Comparison of ENCODE assay signal across 17 mouse cellular contexts in genomic region chr2:59562215-59562614, GRCm38 (mm10). TPM values are rescaled to one million over a fixed set of nuclear protein-coding genes. Genes with fewer than 3 reads are reported as not detected.
DNase-seq lines count a peak whose midpoint lies in the region; ATAC-seq and TF ChIP-seq lines count a peak whose summit lies in the region.
"Had no signal": no experiment of that assay in that cellular context is flagged by ENCODE, and none has a peak within 500 bp of the region (broad histone marks: within the 10 kb centered on the region; RNA-seq: fewer than 3 reads in every experiment).

No protein-coding gene starts in this region.

- H3K27me3 ChIP-seq in hindbrain, embryonic 12.5 days: no peaks in the 10 kb centered on the region
- no peaks in the 10 kb centered on the region for H3K27me3 ChIP-seq in hindbrain, embryonic 11.5 days (ENCODE audit: control insufficient read depth, insufficient read depth, low read length)
- H3K27me3 ChIP-seq in lung, postnatal 0 days (replicated peaks; ENCODE audit: insufficient read depth, low read length): no peaks in the 10 kb centered on the region
- no peaks in the 10 kb centered on the region for H3K27me3 ChIP-seq in limb, embryonic 11.5 days (ENCODE audit: control insufficient read depth, insufficient read depth, low read length)
- no peaks in the 10 kb centered on the region; the same call in 1 of the 2 replicates for H3K27me3 ChIP-seq in neural tube, embryonic 15.5 days (replicated peaks)
- H3K27me3 ChIP-seq: embryonic facial prominence, embryonic 13.5 days had no signal

- H3K36me3 ChIP-seq in hindbrain, embryonic 12.5 days: no peaks in the 10 kb centered on the region
- no peaks in the 10 kb centered on the region for H3K36me3 ChIP-seq in hindbrain, embryonic 11.5 days (ENCODE audit: control insufficient read depth, insufficient read depth, low read length)
- no peaks in the 10 kb centered on the region for H3K36me3 ChIP-seq in lung, postnatal 0 days (ENCODE audit: insufficient read depth, low read length)
- H3K36me3 ChIP-seq in limb, embryonic 11.5 days (ENCODE audit: control insufficient read depth, insufficient read depth, low read length): no peaks in the 10 kb centered on the region
- no peaks in the 10 kb centered on the region for H3K36me3 ChIP-seq in neural tube, embryonic 15.5 days
- H3K36me3 ChIP-seq: embryonic facial prominence, embryonic 13.5 days; forebrain, embryonic 10.5 days had no signal

- no peaks in the 10 kb centered on the region for H3K9me3 ChIP-seq in hindbrain, embryonic 12.5 days (replicated peaks)
- no peaks in the 10 kb centered on the region for H3K9me3 ChIP-seq in hindbrain, embryonic 11.5 days (ENCODE audit: control insufficient read depth, low read length)
- H3K9me3 ChIP-seq in lung, postnatal 0 days (ENCODE audit: low read length): no peaks in the 10 kb centered on the region
- H3K9me3 ChIP-seq in limb, embryonic 11.5 days (ENCODE audit: control insufficient read depth, low read length): no peaks in the 10 kb centered on the region
- no peaks in the 10 kb centered on the region for H3K9me3 ChIP-seq in neural tube, embryonic 15.5 days (replicated peaks)
- H3K9me3 ChIP-seq: embryonic facial prominence, embryonic 13.5 days; forebrain, embryonic 10.5 days had no signal

- H3K4me3 ChIP-seq in hindbrain, embryonic 12.5 days: no peak overlapping the region
- H3K4me3 ChIP-seq in hindbrain, embryonic 11.5 days (ENCODE audit: low read depth, low read length): no peak overlapping the region
- H3K4me3 ChIP-seq in lung, postnatal 0 days (ENCODE audit: low read depth, low read length): no peak overlapping the region
- no peak overlapping the region for H3K4me3 ChIP-seq in limb, embryonic 11.5 days (ENCODE audit: low read depth, low read length)
- no peak overlapping the region for H3K4me3 ChIP-seq in neural tube, embryonic 15.5 days (replicated peaks)
- H3K4me3 ChIP-seq: embryonic facial prominence, embryonic 13.5 days; forebrain, embryonic 10.5 days; megakaryocyte, embryonic 14.5 days had no signal

- no peak for DNase-seq in hindbrain, embryonic 11.5 days (ENCODE audit: low spot score)
- DNase-seq in lung, postnatal 0 days (ENCODE audit: low spot score): no peak
- no peak for DNase-seq in lung, postnatal 36 days
- DNase-seq in limb, embryonic 11.5 days (ENCODE audit: low spot score): no peak
- DNase-seq in MN1 (ENCODE audit: low spot score): no peak
- DNase-seq: adrenal gland, postnatal 25 days; cerebellum, postnatal 10 days; layer of hippocampus, adult 9-11 months; thymus, adult 2 months had no signal

- no peak overlapping the region for H3K9ac ChIP-seq in hindbrain, embryonic 12.5 days
- no peak overlapping the region for H3K9ac ChIP-seq in hindbrain, embryonic 11.5 days (ENCODE audit: low read depth, low read length)
- no peak overlapping the region for H3K9ac ChIP-seq in lung, postnatal 0 days (replicated peaks; ENCODE audit: low read depth)
- no peak overlapping the region for H3K9ac ChIP-seq in limb, embryonic 11.5 days (ENCODE audit: low read length)
- no peak overlapping the region for H3K9ac ChIP-seq in neural tube, embryonic 15.5 days (replicated peaks)
- H3K9ac ChIP-seq: hindbrain, embryonic 14.5 days had no signal

- no peak for TF ChIP-seq EP300 in lung, postnatal 0 days (IDR thresholded peaks at IDR 0.05)

- 68% methylated on average over 4 of the region's 4 CpGs for WGBS in hindbrain, embryonic 12.5 days
- 70% methylated on average over 4 of the region's 4 CpGs for WGBS in hindbrain, embryonic 11.5 days
- WGBS in lung, postnatal 0 days: 90% methylated on average over 4 of the region's 4 CpGs
- 10% methylated on average over 4 of the region's 4 CpGs for WGBS in limb, embryonic 11.5 days
- 26% methylated on average over 4 of the region's 4 CpGs for WGBS in neural tube, embryonic 15.5 days

- H3K4me2 ChIP-seq in hindbrain, embryonic 12.5 days (replicated peaks): no peak overlapping the region
- no peak overlapping the region for H3K4me2 ChIP-seq in hindbrain, embryonic 11.5 days (replicated peaks; ENCODE audit: low read depth, low read length)
- H3K4me2 ChIP-seq in lung, postnatal 0 days (replicated peaks; ENCODE audit: low read depth, low read length): no peak overlapping the region
- H3K4me2 ChIP-seq in limb, embryonic 11.5 days (ENCODE audit: low read depth, severe bottlenecking): no peak overlapping the region
- no peak overlapping the region for H3K4me2 ChIP-seq in neural tube, embryonic 15.5 days
- H3K4me2 ChIP-seq: hindbrain, embryonic 14.5 days; liver, embryonic 11.5 days had no signal

- no peak for ATAC-seq in hindbrain, embryonic 12.5 days (ENCODE audit: low FRiP score)
- ATAC-seq in hindbrain, embryonic 11.5 days (ENCODE audit: low FRiP score): no peak
- no peak for ATAC-seq in lung, postnatal 0 days
- ATAC-seq in limb, embryonic 11.5 days (ENCODE audit: insufficient number of reproducible peaks, low FRiP score, low TSS enrichment, low read depth): peak; percentile 67
- ATAC-seq in neural tube, embryonic 15.5 days (ENCODE audit: low FRiP score): peak; percentile 36; the same call in 1 of the 2 replicates
- ATAC-seq: CD4-positive, CD25-positive, alpha-beta regulatory T cell, adult 4 months had no signal

- TF ChIP-seq CTCF in lung, postnatal 0 days (IDR thresholded peaks at IDR 0.05): peak; percentile 15; the same call in 1 of the 2 replicates

- peak overlapping the region; percentile 35; the same call in 1 of the 2 replicates for H3K27ac ChIP-seq in hindbrain, embryonic 12.5 days
- H3K27ac ChIP-seq in hindbrain, embryonic 11.5 days (ENCODE audit: low read depth, low read length): no peak overlapping the region
- H3K27ac ChIP-seq in lung, postnatal 0 days (ENCODE audit: low read length): no peak overlapping the region
- peak overlapping the region; percentile 77 for H3K27ac ChIP-seq in limb, embryonic 11.5 days (replicated peaks; ENCODE audit: low read depth, low read length)
- no peak overlapping the region for H3K27ac ChIP-seq in neural tube, embryonic 15.5 days (replicated peaks)
- H3K27ac ChIP-seq: embryonic facial prominence, embryonic 13.5 days; forebrain, embryonic 10.5 days; hindbrain, embryonic 14.5 days had no signal

- peaks cover 6% of the 10 kb centered on the region for H3K4me1 ChIP-seq in hindbrain, embryonic 12.5 days
- H3K4me1 ChIP-seq in hindbrain, embryonic 11.5 days (replicated peaks; ENCODE audit: control insufficient read depth, insufficient read depth, low read length): no peaks in the 10 kb centered on the region
- H3K4me1 ChIP-seq in lung, postnatal 0 days (ENCODE audit: insufficient read depth, low read depth, low read length): no peaks in the 10 kb centered on the region
- peaks cover 10% of the 10 kb centered on the region for H3K4me1 ChIP-seq in limb, embryonic 11.5 days (ENCODE audit: control insufficient read depth, insufficient read depth, low read length)
- peaks cover 9% of the 10 kb centered on the region for H3K4me1 ChIP-seq in neural tube, embryonic 15.5 days
- H3K4me1 ChIP-seq: megakaryocyte, embryonic 14.5 days had no signal

RNA-seq across cellular contexts. Expression of gene Tanc1, which starts 49.6 kb away (rescaled TPM):
- 18.2 and 18.9 TPM in 2 replicates for polyA plus RNA-seq in hindbrain, embryonic 12.5 days (2016; fragmentation: Nextera tagmentation; extraction: Ambion mirVana)
- polyA plus RNA-seq in hindbrain, embryonic 11.5 days (2014; fragmentation: Nextera tagmentation; extraction: Ambion mirVana): 11.2 and 12.2 TPM in 2 replicates
- 20.9 and 24.0 TPM in 2 replicates for polyA plus RNA-seq in lung, postnatal 0 days (2015; fragmentation: Nextera tagmentation; extraction: Ambion mirVana)
- polyA plus RNA-seq in limb, embryonic 11.5 days (2014; fragmentation: Nextera tagmentation; extraction: Ambion mirVana): 51.6 and 62.5 TPM in 2 replicates
- polyA plus RNA-seq in neural tube, embryonic 15.5 days (2015; fragmentation: Nextera tagmentation; extraction: Ambion mirVana): 8.5 and 11.7 TPM in 2 replicates

Comparison
In these comparisons a context has a peak if more than half of its experiments do, and no peak if none do; other contexts are left out.
1. H3K27ac ChIP-seq: peak in hindbrain, embryonic 12.5 days (single experiment) and limb, embryonic 11.5 days (single experiment); none in hindbrain, embryonic 11.5 days (single experiment), lung, postnatal 0 days (single experiment) and neural tube, embryonic 15.5 days (single experiment).
2. ATAC-seq: peak in limb, embryonic 11.5 days (single experiment) and neural tube, embryonic 15.5 days (single experiment); none in hindbrain, embryonic 12.5 days (single experiment), hindbrain, embryonic 11.5 days (single experiment) and lung, postnatal 0 days (single experiment).